Mouse (Mus musculus) small intestine, adult 2 months (tissue): ENCODE results near the gene Cnot6l.

Experiments used
- CTCF ChIP-seq: fragments of 200-500 bp; IDR thresholded peaks from 2 replicates; pipeline ENCODE4 v1.5.1; 2012; ENCODE audit warnings: low read depth, mild to moderate bottlenecking, control low read depth, inconsistent platforms, low read length, moderate library complexity, mixed read lengths; ENCODE audit not compliant: insufficient replicate concordance, insufficient read length; ENCODE audit errors: extremely low read depth
- POLR2A ChIP-seq: fragments of 200-500 bp; IDR thresholded peaks from 2 replicates; pipeline ENCODE4 v1.6.1; 2012; ENCODE audit warnings: low read depth, mild to moderate bottlenecking, control low read depth, inconsistent platforms, low read length, moderate library complexity

DNA sequence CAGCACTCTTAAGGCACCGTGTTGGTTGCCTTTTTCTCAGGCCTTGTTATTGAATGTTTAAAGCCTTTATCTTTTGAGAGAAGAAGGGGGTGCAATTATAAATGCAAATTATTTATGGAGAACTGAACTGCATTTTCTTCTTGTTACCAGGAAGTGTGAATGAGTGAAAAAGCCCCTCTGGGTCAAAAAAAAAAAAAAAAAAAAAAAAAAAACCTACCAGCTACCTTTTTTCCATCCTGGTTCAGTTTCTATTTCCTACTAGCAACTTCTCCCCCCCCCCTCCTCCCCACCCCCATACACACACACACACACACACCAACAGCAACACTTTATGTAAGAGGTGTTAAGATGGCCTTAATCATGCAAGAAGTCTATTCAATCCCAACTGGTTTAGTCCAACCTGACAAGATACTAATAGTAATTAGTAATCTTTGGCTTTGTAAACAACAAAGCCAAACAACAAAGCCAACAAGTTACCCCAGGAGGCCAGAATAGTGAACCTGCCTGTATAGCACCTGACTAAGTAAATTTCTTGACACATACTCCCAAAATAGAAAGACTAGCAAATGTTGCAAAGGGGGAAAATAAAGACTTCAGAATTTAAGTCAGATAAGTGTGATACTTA is 463 bp downstream of the Cnot6l start:
- TF ChIP-seq CTCF (no peak), POLR2A (no peak)
